Mouse (Mus musculus) MEL (cell line): Measurements from ENCODE around the gene Pank1.

Source experiments
- BHLHE40 ChIP-seq: IDR thresholded peaks from 2 replicates; pipeline ENCODE4 v1.6.1; 2012; ENCODE audit warnings: low read depth, mild to moderate bottlenecking, inconsistent platforms, low read length, improper control_type of control experiment, borderline replicate concordance
- CHD1 ChIP-seq: IDR thresholded peaks from 2 replicates; pipeline ENCODE4 v1.6.1; 2012; ENCODE audit warnings: low read depth, mild to moderate bottlenecking, inconsistent platforms, low read length, improper control_type of control experiment
- CHD2 ChIP-seq: IDR thresholded peaks from 2 replicates; pipeline ENCODE4 v1.6.1; 2011; ENCODE audit warnings: low read length, improper control_type of control experiment
- CTCF ChIP-seq, 3 experiments: IDR thresholded peaks in 2 of 3; conservative IDR thresholded peaks in 1 of 3; 2 replicates each; pipeline ENCODE4 v1.5.1; 2011 to 2012; ENCODE audit warnings: low read length in 3 of 3, low read depth in 2 of 3, mild to moderate bottlenecking in 2 of 3, improper control_type of control experiment in 1 of 3, inconsistent platforms in 1 of 3, mixed read lengths in 1 of 3, moderate library complexity in 1 of 3; ENCODE audit not compliant: control insufficient read depth in 1 of 3, insufficient read depth in 1 of 3, poor library complexity in 1 of 3, severe bottlenecking in 1 of 3
- JUND ChIP-seq: IDR thresholded peaks from 2 replicates; pipeline ENCODE4 v1.6.1; 2011; ENCODE audit warnings: low read depth, mild to moderate bottlenecking, improper control_type of control experiment, low read length
- MAFK ChIP-seq: IDR thresholded peaks from 2 replicates; pipeline ENCODE4 v1.6.1; 2011; ENCODE audit warnings: low read depth, mild to moderate bottlenecking, low read length, improper control_type of control experiment, borderline replicate concordance
- MXI1 ChIP-seq: IDR thresholded peaks from 2 replicates; pipeline ENCODE4 v1.6.1; 2011; ENCODE audit warnings: mild to moderate bottlenecking, low read depth, low read length, improper control_type of control experiment
- NELFE ChIP-seq: IDR thresholded peaks from 2 replicates; pipeline ENCODE4 v1.6.1; 2011; ENCODE audit warnings: low read depth, low read length, improper control_type of control experiment
- NRF1 ChIP-seq: IDR thresholded peaks from 2 replicates; pipeline ENCODE4 v1.6.1; 2014; ENCODE audit warnings: low read depth, mild to moderate bottlenecking, inconsistent platforms, low read length, improper control_type of control experiment, moderate library complexity; ENCODE audit not compliant: poor library complexity, insufficient read depth, severe bottlenecking
- POLR2A ChIP-seq, 2 experiments: IDR thresholded peaks; 2 replicates each; pipeline ENCODE4 v1.6.1; 2011 to 2012; ENCODE audit warnings: low read length in 2 of 2, mild to moderate bottlenecking in 2 of 2, control low read depth in 1 of 2, improper control_type of control experiment in 1 of 2, low read depth in 1 of 2, moderate library complexity in 1 of 2; ENCODE audit not compliant: control insufficient read depth in 1 of 2, insufficient read depth in 1 of 2, poor library complexity in 1 of 2
- RAD21 ChIP-seq: IDR thresholded peaks from 2 replicates; pipeline ENCODE4 v1.6.1; 2011; ENCODE audit warnings: mild to moderate bottlenecking, low read depth, low read length, improper control_type of control experiment
- SMC3 ChIP-seq: IDR thresholded peaks from 2 replicates; pipeline ENCODE4 v1.6.1; 2011; ENCODE audit warnings: low read depth, low read length, improper control_type of control experiment
- ZC3H11A ChIP-seq: IDR thresholded peaks from 2 replicates; pipeline ENCODE4 v1.6.1; 2012; ENCODE audit warnings: low read depth, mild to moderate bottlenecking, inconsistent platforms, low read length, improper control_type of control experiment
- ZNF384 ChIP-seq: IDR thresholded peaks from 2 replicates; pipeline ENCODE4 v1.6.1; 2012; ENCODE audit warnings: low read depth, mild to moderate bottlenecking, inconsistent platforms, low read length, improper control_type of control experiment

- TF ChIP-seq SMC3 (no peak), CTCF (IDR thresholded peaks at IDR 0.05 in 2 of 3, conservative IDR thresholded peaks at IDR 0.05 in 1 of 3; ENCODE audit: control insufficient read depth in 1 of 3, insufficient read depth in 1 of 3, low read depth in 2 of 3, low read length in 3 of 3, poor library complexity in 1 of 3, severe bottlenecking in 1 of 3) (no peak), CHD1 (no peak), NELFE (no peak), NRF1 (no peak), POLR2A (IDR thresholded peaks at IDR 0.05; ENCODE audit: control insufficient read depth in 1 of 2, insufficient read depth in 1 of 2, low read depth in 1 of 2, low read length in 2 of 2, poor library complexity in 1 of 2) (no peak), JUND (no peak), MXI1 (no peak), BHLHE40 (no peak), ZNF384 (no peak), ZC3H11A (no peak), CHD2 (no peak), MAFK (no peak), RAD21 (no peak)
Measured at GRCm38 (mm10) chr19:34869375-34869774, 9.9 kb downstream of the Pank1 start.
